Mouse (Mus musculus): ENCODE results near the gene Fastk. TPM values are rescaled to one million over a fixed set of nuclear protein-coding genes. Genes with fewer than 3 reads are reported as not detected.
A peak's percentile ranks its signal among the peaks of the same experiment; 100 is the strongest.

Fastk gene
- polyA plus RNA-seq, 1 experiment from 2014 or later = 118 TPM

DNA sequence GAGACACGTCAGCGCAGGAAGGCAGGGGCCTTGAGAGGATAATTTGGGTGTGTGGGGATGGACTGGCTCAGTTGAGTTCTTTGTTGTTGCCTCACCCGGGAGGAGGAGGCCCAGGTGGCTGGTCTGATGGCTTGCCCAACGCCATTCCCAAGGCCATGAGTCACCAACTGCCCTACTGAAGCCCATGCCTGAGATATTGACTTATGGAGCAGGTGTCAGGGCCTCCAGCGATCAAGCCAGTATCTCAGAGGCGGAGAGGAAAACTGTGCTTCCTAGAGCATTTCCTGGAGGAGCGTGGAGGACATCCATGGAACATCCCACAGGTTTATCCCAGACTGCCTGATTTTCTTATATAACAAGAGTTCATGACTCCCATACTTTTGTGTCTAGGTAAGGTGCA lies 52.4 kb downstream of the Fastk start:
- no peak for DNase-seq (ENCODE audit: low spot score)
- Histone ChIP-seq H3K36me3 (peaks cover 3% of the 10 kb centered on the region; the same call in 1 of the 2 replicates), H3K4me3 (no peak overlapping the region), H3K9me3 (replicated peaks) (no peaks in the 10 kb centered on the region), H3K27me3 (ENCODE audit: low read depth, poor library complexity, severe bottlenecking) (peaks cover 11% of the 10 kb centered on the region), H3K4me1 (peaks cover 41% of the 10 kb centered on the region), H3K27ac (no peak overlapping the region)
- WGBS = 76% methylated on average over 7 of the region's 7 CpGs

DNA sequence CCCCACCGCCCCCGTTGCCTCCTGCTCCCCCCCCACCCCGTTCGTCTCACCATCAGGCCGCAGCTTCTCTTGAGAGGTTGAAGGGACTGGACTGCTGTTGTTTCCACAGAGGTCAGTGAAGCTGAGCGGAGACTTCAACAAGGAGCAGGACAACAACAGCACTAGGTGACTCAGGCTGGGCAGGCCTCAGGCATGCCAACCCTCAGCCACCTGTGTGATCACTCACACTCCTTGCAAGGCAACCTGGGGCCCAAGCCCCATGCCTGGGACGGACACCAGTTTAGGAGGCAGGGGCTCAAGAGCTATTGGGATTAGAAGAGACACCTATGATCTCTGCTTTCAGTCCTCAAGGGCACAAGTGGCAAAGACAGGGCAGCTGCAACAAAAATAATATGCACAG lies 53.2 kb downstream of the Fastk start, which contains the start of gene Atg9b:
Gene Atg9b (minus strand): TSS at position 280 of the 400 bp plus-strand sequence.
- H3K27ac ChIP-seq = peak within 1 kb of the TSS; percentile 14; the same call in 1 of the 2 replicates
- no peak for DNase-seq (ENCODE audit: low spot score)
- WGBS = 67% methylated on average over 7 of the region's 7 CpGs
- H3K4me1 ChIP-seq = peaks cover 50% of the 10 kb centered on the region
- H3K4me3 ChIP-seq = no peak within 1 kb of the TSS
- H3K36me3 ChIP-seq = peaks cover 3% of the 10 kb centered on the region; the same call in 1 of the 2 replicates
- H3K9me3 ChIP-seq (replicated peaks) = no peaks in the 10 kb centered on the region
- H3K27me3 ChIP-seq (ENCODE audit: low read depth, poor library complexity, severe bottlenecking) = peaks cover 20% of the 10 kb centered on the region

DNA sequence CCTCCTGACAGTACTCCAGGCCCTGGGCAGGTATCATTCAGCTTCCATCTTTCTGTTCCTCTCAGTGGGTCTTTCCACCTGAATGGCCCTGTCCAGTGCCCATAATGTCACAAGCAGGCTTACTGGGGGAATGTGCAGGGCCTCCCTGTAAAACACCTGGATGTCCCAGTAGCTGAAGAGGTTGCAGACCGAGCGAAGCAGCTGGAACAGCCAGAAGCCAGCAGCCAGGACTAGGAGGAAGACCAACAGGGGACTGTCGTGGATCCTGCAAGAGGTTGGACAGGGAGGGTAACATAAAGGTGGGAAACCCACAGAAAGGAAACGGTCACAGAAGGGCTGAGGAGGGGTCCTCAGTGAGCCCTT lies 55.4 kb downstream of the Fastk start:
- H3K4me3 ChIP-seq = peak overlapping the region; percentile 20
- 77% methylated on average over 4 of the region's 4 CpGs for WGBS
- H3K27ac ChIP-seq = peak overlapping the region; percentile 77
- H3K27me3 ChIP-seq (ENCODE audit: low read depth, poor library complexity, severe bottlenecking) = peaks cover 42% of the 10 kb centered on the region
- no peak for DNase-seq (ENCODE audit: low spot score)
- no peaks in the 10 kb centered on the region for H3K9me3 ChIP-seq (replicated peaks)
- peaks cover 52% of the 10 kb centered on the region for H3K4me1 ChIP-seq
- no peaks in the 10 kb centered on the region for H3K36me3 ChIP-seq

DNA sequence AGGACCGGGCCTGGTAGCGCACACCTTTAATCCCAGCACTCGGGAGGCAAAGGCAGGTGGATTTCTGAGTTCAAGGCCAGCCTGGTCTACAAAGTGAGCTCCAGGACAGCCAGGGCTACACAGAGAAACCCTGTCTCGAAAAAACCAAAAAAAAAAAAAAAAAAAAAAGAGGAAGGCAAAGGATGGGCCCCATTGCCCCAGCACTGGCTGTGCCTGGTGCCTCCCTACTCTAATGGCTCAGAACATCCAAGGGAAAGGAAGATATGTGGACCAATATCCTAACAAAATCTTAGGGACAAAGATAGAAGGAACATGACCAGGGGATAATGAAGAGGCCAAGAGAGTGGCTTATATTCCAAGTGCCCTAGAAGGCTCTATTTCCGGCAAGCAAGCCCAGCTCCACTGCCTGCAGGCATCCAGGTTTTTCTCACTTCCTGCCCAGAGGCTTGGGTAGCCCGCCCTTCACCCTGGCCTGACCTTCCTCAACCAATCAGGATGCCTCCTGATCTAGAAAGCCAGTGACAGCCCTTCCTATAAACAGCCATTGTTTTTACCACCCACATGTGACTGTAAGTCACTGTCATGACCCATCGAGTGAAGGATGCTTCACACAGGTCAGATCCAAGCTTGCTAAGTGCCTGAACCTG lies 56.0 kb downstream of the Fastk start:
- Histone ChIP-seq H3K9me3 (replicated peaks) (no peaks in the 10 kb centered on the region), H3K4me3 (peak overlapping the region; percentile 62; the same call in 1 of the 2 replicates), H3K27ac (peak overlapping the region; percentile 77), H3K27me3 (ENCODE audit: low read depth, poor library complexity, severe bottlenecking) (peaks cover 45% of the 10 kb centered on the region), H3K4me1 (peaks cover 55% of the 10 kb centered on the region), H3K36me3 (no peaks in the 10 kb centered on the region)
- peak; percentile 57 for DNase-seq (ENCODE audit: low spot score)
- 41% methylated on average over 7 of the region's 7 CpGs for WGBS

Other genes with a start within 250 kb of the Fastk start
- gene Kcnh2, start 93.7 kb downstream of the Fastk start, polyA plus RNA-seq (2016; fragmentation: Nextera tagmentation; extraction: Ambion mirVana) = 15.0 and 19.3 TPM in 2 replicates
- gene Nos3, start 80.5 kb downstream of the Fastk start, polyA plus RNA-seq (2016; fragmentation: Nextera tagmentation; extraction: Ambion mirVana) = 8.4 and 8.9 TPM in 2 replicates
- gene Atg9b, start 53.1 kb downstream of the Fastk start, polyA plus RNA-seq (2016; fragmentation: Nextera tagmentation; extraction: Ambion mirVana) = 1.4 and 2.1 TPM in 2 replicates
- gene Abcb8, start 51.6 kb downstream of the Fastk start, polyA plus RNA-seq (2016; fragmentation: Nextera tagmentation; extraction: Ambion mirVana) = 56.6 and 56.7 TPM in 2 replicates
- 0.13 and 0.30 TPM in 2 replicates for gene Asic3, start 31.9 kb downstream of the Fastk start, polyA plus RNA-seq (2016; fragmentation: Nextera tagmentation; extraction: Ambion mirVana)
- 37.2 and 48.5 TPM in 2 replicates for gene Cdk5, start 21.8 kb downstream of the Fastk start, polyA plus RNA-seq (2016; fragmentation: Nextera tagmentation; extraction: Ambion mirVana)
- gene Slc4a2, start 21.4 kb downstream of the Fastk start, polyA plus RNA-seq (2016; fragmentation: Nextera tagmentation; extraction: Ambion mirVana) = 33.7 and 43.9 TPM in 2 replicates
- gene Tmub1, start 2.6 kb upstream of the Fastk start, polyA plus RNA-seq (2016; fragmentation: Nextera tagmentation; extraction: Ambion mirVana) = 22.1 and 24.2 TPM in 2 replicates
- gene Agap3, start 6.9 kb upstream of the Fastk start, polyA plus RNA-seq (2016; fragmentation: Nextera tagmentation; extraction: Ambion mirVana) = 39.8 and 42.7 TPM in 2 replicates
- 0.04 TPM in 1 of 2 replicates, not detected in the other for gene Gbx1, start 81.9 kb upstream of the Fastk start, polyA plus RNA-seq (2016; fragmentation: Nextera tagmentation; extraction: Ambion mirVana)
- gene Asb10, start 95.7 kb upstream of the Fastk start, polyA plus RNA-seq (2016; fragmentation: Nextera tagmentation; extraction: Ambion mirVana) = 0.13 and 0.15 TPM in 2 replicates
- 0.05 TPM in 1 of 2 replicates, not detected in the other for gene 4931409K22Rik, start 111.5 kb upstream of the Fastk start, polyA plus RNA-seq (2016; fragmentation: Nextera tagmentation; extraction: Ambion mirVana)
- 177 and 197 TPM in 2 replicates for gene Abcf2, start 132.2 kb upstream of the Fastk start, polyA plus RNA-seq (2016; fragmentation: Nextera tagmentation; extraction: Ambion mirVana)
- gene Chpf2, start 141.5 kb upstream of the Fastk start, polyA plus RNA-seq (2016; fragmentation: Nextera tagmentation; extraction: Ambion mirVana) = 15.1 and 19.0 TPM in 2 replicates
- 21.5 and 34.3 TPM in 2 replicates for gene Smarcd3, start 179.1 kb upstream of the Fastk start, polyA plus RNA-seq (2016; fragmentation: Nextera tagmentation; extraction: Ambion mirVana)
- gene Nub1, start 240.2 kb upstream of the Fastk start, polyA plus RNA-seq (2016; fragmentation: Nextera tagmentation; extraction: Ambion mirVana) = 23.7 and 26.9 TPM in 2 replicates